Mouse (Mus musculus): Measurements from ENCODE around the gene Speer2. TPM values are rescaled to one million over a fixed set of nuclear protein-coding genes. Genes with fewer than 3 reads are reported as not detected.
A peak's percentile ranks its signal among the peaks of the same experiment; 100 is the strongest.

The Speer2 gene
- not detected in 2 replicates for total RNA-seq (2014; rRNA removed)
- polyA plus RNA-seq (2015; fragmentation: Nextera tagmentation; extraction: Ambion mirVana): not detected in 2 replicates

DNA sequence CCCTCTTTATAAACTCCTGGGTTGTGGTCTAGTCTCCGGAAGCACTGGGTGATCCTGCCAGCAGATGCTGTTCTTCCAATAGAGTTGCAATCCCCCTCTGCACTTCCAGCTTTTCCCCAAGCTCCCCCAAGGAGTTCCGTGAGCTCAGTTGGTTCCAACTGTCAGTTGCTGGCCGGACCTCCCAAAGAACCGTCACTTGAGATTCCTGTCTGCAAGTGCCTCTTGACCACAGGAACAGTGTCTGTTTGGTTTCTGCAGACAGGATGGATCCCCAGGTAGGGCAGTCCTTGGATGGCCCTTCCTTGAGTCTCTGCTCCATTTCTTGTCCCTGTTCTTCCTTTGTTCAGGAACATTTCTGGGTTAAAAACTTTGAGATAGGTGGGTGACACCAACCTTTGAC, at the start of gene Speer2:
Gene Speer2, minus strand, starts transcription at position 101 of the 400 bp plus-strand sequence.
- DNase-seq (ENCODE audit: low spot score) (no peak), ATAC-seq (ENCODE audit: low FRiP score) (no peak)
- no peak within 1 kb of the TSS for H3K9ac ChIP-seq (replicated peaks; ENCODE audit: low read length, poor library complexity, severe bottlenecking)
- no peaks in the 10 kb centered on the region for H3K36me3 ChIP-seq (ENCODE audit: insufficient read depth, low read length)
- WGBS: 98% methylated on average over 4 of the region's 4 CpGs
- no peaks in the 10 kb centered on the region for H3K4me1 ChIP-seq (ENCODE audit: insufficient read depth, low read length)
- H3K27me3 ChIP-seq (ENCODE audit: insufficient read depth, low read length): no peaks in the 10 kb centered on the region
- no peak within 1 kb of the TSS for H3K4me3 ChIP-seq (ENCODE audit: low read depth, low read length)
- H3K27ac ChIP-seq (ENCODE audit: low read depth, low read length): no peak within 1 kb of the TSS
- TF ChIP-seq CTCF (IDR thresholded peaks at IDR 0.05): no peak
- H3K4me2 ChIP-seq (ENCODE audit: low read depth, low read length, poor library complexity, severe bottlenecking): no peak within 1 kb of the TSS
- no peaks in the 10 kb centered on the region for H3K9me3 ChIP-seq (ENCODE audit: low read length)

- no peak overlapping the region for H3K4me2 ChIP-seq (ENCODE audit: low read depth, low read length, poor library complexity, severe bottlenecking)
- no peak overlapping the region for H3K27ac ChIP-seq (ENCODE audit: low read depth, low read length)
- DNase-seq (ENCODE audit: low spot score): no peak
- no peaks in the 10 kb centered on the region for H3K4me1 ChIP-seq (ENCODE audit: insufficient read depth, low read length)
- no peak for TF ChIP-seq CTCF (IDR thresholded peaks at IDR 0.05)
- ATAC-seq (ENCODE audit: low FRiP score): no peak
- no peaks in the 10 kb centered on the region for H3K36me3 ChIP-seq (ENCODE audit: insufficient read depth, low read length)
- no peak overlapping the region for H3K9ac ChIP-seq (replicated peaks; ENCODE audit: low read length, poor library complexity, severe bottlenecking)
- H3K9me3 ChIP-seq (ENCODE audit: low read length): no peaks in the 10 kb centered on the region
- H3K27me3 ChIP-seq (ENCODE audit: insufficient read depth, low read length): no peaks in the 10 kb centered on the region
- no peak overlapping the region for H3K4me3 ChIP-seq (ENCODE audit: low read depth, low read length)
Observed at GRCm38 (mm10) chr16:69904303-69904702, 40.8 kb upstream of the Speer2 start.

DNA sequence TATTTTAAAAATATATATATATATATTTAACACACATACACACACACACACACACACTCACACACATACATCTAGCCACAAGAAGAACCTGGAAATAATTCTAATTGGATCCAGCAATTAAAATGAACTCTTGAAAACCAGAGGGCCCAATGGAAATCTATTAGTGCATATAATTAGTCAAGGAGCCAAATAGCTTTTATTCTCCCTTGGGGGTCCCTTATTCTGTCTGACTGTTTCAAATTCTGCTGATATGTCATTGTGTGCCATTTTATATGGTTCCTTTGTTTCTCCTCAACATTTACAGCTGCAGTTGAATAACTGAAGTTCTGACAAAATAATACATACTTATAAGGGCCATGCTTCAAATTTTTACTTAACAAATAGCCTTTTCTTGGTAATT, 17.2 kb upstream of the Speer2 start:
- no peak for ATAC-seq (ENCODE audit: low FRiP score)
- DNase-seq (ENCODE audit: low spot score): peak; percentile 25
- no peak for TF ChIP-seq CTCF (IDR thresholded peaks at IDR 0.05)

GRCm38 (mm10) chr16:69836628-69837027, 26.9 kb downstream of the Speer2 start:
- H3K27me3 ChIP-seq (ENCODE audit: insufficient read depth, low read length): no peaks in the 10 kb centered on the region
- no peak overlapping the region for H3K27ac ChIP-seq (ENCODE audit: low read depth, low read length)
- WGBS: 66% methylated on average over 2 of the region's 2 CpGs
- no peaks in the 10 kb centered on the region for H3K9me3 ChIP-seq (ENCODE audit: low read length)
- peak; percentile 34; the same call in 1 of the 2 replicates for TF ChIP-seq CTCF (IDR thresholded peaks at IDR 0.05)
- no peak overlapping the region for H3K4me2 ChIP-seq (ENCODE audit: low read depth, low read length, poor library complexity, severe bottlenecking)
- H3K9ac ChIP-seq (replicated peaks; ENCODE audit: low read length, poor library complexity, severe bottlenecking): no peak overlapping the region
- H3K36me3 ChIP-seq (ENCODE audit: insufficient read depth, low read length): no peaks in the 10 kb centered on the region
- DNase-seq (ENCODE audit: low spot score): peak; percentile 2
- no peak for ATAC-seq (ENCODE audit: low FRiP score)
- H3K4me3 ChIP-seq (ENCODE audit: low read depth, low read length): no peak overlapping the region
- H3K4me1 ChIP-seq (ENCODE audit: insufficient read depth, low read length): no peaks in the 10 kb centered on the region

More for the DNA sequence above, 17.2 kb upstream of the Speer2 start:
- Histone ChIP-seq H3K27me3 (ENCODE audit: insufficient read depth, low read length) (no peaks in the 10 kb centered on the region), H3K4me1 (ENCODE audit: insufficient read depth, low read length) (no peaks in the 10 kb centered on the region), H3K4me2 (ENCODE audit: low read depth, low read length, poor library complexity, severe bottlenecking) (no peak overlapping the region), H3K9me3 (ENCODE audit: low read length) (no peaks in the 10 kb centered on the region), H3K27ac (ENCODE audit: low read depth, low read length) (no peak overlapping the region), H3K9ac (replicated peaks; ENCODE audit: low read length, poor library complexity, severe bottlenecking) (no peak overlapping the region), H3K4me3 (ENCODE audit: low read depth, low read length) (no peak overlapping the region), H3K36me3 (ENCODE audit: insufficient read depth, low read length) (no peaks in the 10 kb centered on the region)

- Histone ChIP-seq H3K36me3 (ENCODE audit: insufficient read depth, low read length) (no peaks in the 10 kb centered on the region), H3K4me2 (ENCODE audit: low read depth, low read length, poor library complexity, severe bottlenecking) (no peak overlapping the region), H3K9ac (replicated peaks; ENCODE audit: low read length, poor library complexity, severe bottlenecking) (no peak overlapping the region), H3K4me3 (ENCODE audit: low read depth, low read length) (no peak overlapping the region), H3K4me1 (ENCODE audit: insufficient read depth, low read length) (no peaks in the 10 kb centered on the region), H3K27ac (ENCODE audit: low read depth, low read length) (no peak overlapping the region), H3K9me3 (ENCODE audit: low read length) (no peaks in the 10 kb centered on the region), H3K27me3 (ENCODE audit: insufficient read depth, low read length) (no peaks in the 10 kb centered on the region)
- no peak for TF ChIP-seq CTCF (IDR thresholded peaks at IDR 0.05)
- no peak for DNase-seq (ENCODE audit: low spot score)
- ATAC-seq (ENCODE audit: low FRiP score): no peak
- 74% methylated on average over 5 of the region's 5 CpGs for WGBS
Observed at GRCm38 (mm10) chr16:69813652-69814051, 49.9 kb downstream of the Speer2 start.
